Mouse (Mus musculus) thymus, adult 2 months (tissue): ENCODE measurements around the gene Naaladl2. TPM values are rescaled to one million over a fixed set of nuclear protein-coding genes. Genes with fewer than 3 reads are reported as not detected.

Source experiments
- DNase-seq: peaks from one replicate; pipeline ENCODE4 v3.0.0; 2021
- H3K27ac ChIP-seq: fragments of 200-500 bp; 2 replicates; pipeline ENCODE4 v1.5.1; 2012; ENCODE audit warnings: low read length, control low read depth; ENCODE audit not compliant: control insufficient read depth, insufficient read depth
- H3K27me3 ChIP-seq: fragments of 200-500 bp; 2 replicates; pipeline ENCODE4 v1.6.1; 2012; ENCODE audit warnings: mild to moderate bottlenecking, low read length, moderate library complexity, mixed read lengths; ENCODE audit not compliant: control insufficient read depth, insufficient read depth
- H3K36me3 ChIP-seq: fragments of 200-500 bp; 2 replicates; pipeline ENCODE4 v1.6.1; 2012; ENCODE audit warnings: mild to moderate bottlenecking, low read length, moderate library complexity; ENCODE audit not compliant: control insufficient read depth, insufficient read depth
- H3K4me1 ChIP-seq: fragments of 200-500 bp; replicated peaks from 2 replicates; pipeline ENCODE4 v1.6.1; 2012; ENCODE audit warnings: low read length; ENCODE audit not compliant: control insufficient read depth, insufficient read depth
- H3K4me3 ChIP-seq: fragments of 200-500 bp; 2 replicates; pipeline ENCODE4 v1.5.1; 2012; ENCODE audit warnings: mild to moderate bottlenecking, low read length, control low read depth, moderate library complexity; ENCODE audit not compliant: control insufficient read depth, insufficient read depth
- CTCF ChIP-seq: fragments of 200-500 bp; IDR thresholded peaks from 2 replicates; pipeline ENCODE4 v1.5.1; 2012; ENCODE audit warnings: mild to moderate bottlenecking, control low read depth, low read length, moderate library complexity, borderline replicate concordance; ENCODE audit not compliant: control insufficient read depth, poor library complexity, insufficient read depth; ENCODE audit errors: extremely low read depth
- POLR2A ChIP-seq: fragments of 200-500 bp; IDR thresholded peaks from 2 replicates; pipeline ENCODE4 v1.6.1; 2012; ENCODE audit warnings: mild to moderate bottlenecking, low read length, control low read depth, moderate library complexity; ENCODE audit not compliant: control insufficient read depth, poor library complexity, insufficient read depth; ENCODE audit errors: extremely low read depth
- WGBS: fragments of 180-500 bp; shearing (Covaris S2); methylation state at CpG from one replicate; pipeline ENCODE4 v1.1.7; 2018; 5-methylcytosine and 5-hydroxymethylcytosine counted together
- polyA plus RNA-seq: library from polyadenylated mRNA; depleted of rRNA; stranded (reverse); fragments of >200 nt; gene quantifications from 2 replicates; pipeline ENCODE4 v1.2.3, GENCODE M21; 2012

Naaladl2 gene
- polyA plus RNA-seq, 1 experiment, result 0.23 TPM

- Histone ChIP-seq H3K36me3 (no peaks in the 10 kb centered on the region), H3K27me3 (no peaks in the 10 kb centered on the region), H3K4me1 (no peaks in the 10 kb centered on the region), H3K4me3 (no peak overlapping the region), H3K27ac (no peak overlapping the region)
- WGBS, result 86% methylated on average over 3 of the region's 3 CpGs
- no peak for TF ChIP-seq CTCF
- DNase-seq, result no peak
These were observed 255.3 kb downstream of the Naaladl2 start for GRCm38 (mm10) chr3:24888801-24889200.

- no peak for TF ChIP-seq CTCF
- no peak for TF ChIP-seq POLR2A
- DNase-seq, result no peak
- Histone ChIP-seq H3K27me3 (no peaks in the 10 kb centered on the region), H3K36me3 (no peaks in the 10 kb centered on the region), H3K4me3 (no peak overlapping the region), H3K27ac (no peak overlapping the region), H3K4me1 (no peaks in the 10 kb centered on the region)
- 94% methylated on average over 1 of the region's 1 CpGs for WGBS
These were observed 271.8 kb downstream of the Naaladl2 start for GRCm38 (mm10) chr3:24872254-24872653.

GRCm38 (mm10) chr3:24852936-24853335, 291.1 kb downstream of the Naaladl2 start:
- H3K27me3 ChIP-seq, result no peaks in the 10 kb centered on the region
- 71% methylated on average over 2 of the region's 2 CpGs for WGBS
- H3K4me1 ChIP-seq, result no peaks in the 10 kb centered on the region
- no peaks in the 10 kb centered on the region for H3K36me3 ChIP-seq
- no peak overlapping the region for H3K27ac ChIP-seq
- TF ChIP-seq CTCF, result no peak
- TF ChIP-seq POLR2A, result no peak
- H3K4me3 ChIP-seq, result no peak overlapping the region
- no peak for DNase-seq

GRCm38 (mm10) chr3:24796739-24797138, 347.3 kb downstream of the Naaladl2 start:
- no peaks in the 10 kb centered on the region for H3K4me1 ChIP-seq
- H3K4me3 ChIP-seq, result no peak overlapping the region
- TF ChIP-seq POLR2A (no peak), CTCF (no peak)
- 81% methylated on average over 2 of the region's 2 CpGs for WGBS
- H3K27ac ChIP-seq, result no peak overlapping the region
- H3K27me3 ChIP-seq, result no peaks in the 10 kb centered on the region
- no peak for DNase-seq
- H3K36me3 ChIP-seq, result no peaks in the 10 kb centered on the region

- Histone ChIP-seq H3K4me1 (no peaks in the 10 kb centered on the region), H3K27me3 (no peaks in the 10 kb centered on the region), H3K36me3 (no peaks in the 10 kb centered on the region), H3K4me3 (no peak overlapping the region), H3K27ac (no peak overlapping the region)
- TF ChIP-seq POLR2A (no peak), CTCF (no peak)
- DNase-seq, result no peak
- WGBS, result 78% methylated on average over 1 of the region's 1 CpGs
These were observed 356.5 kb downstream of the Naaladl2 start for GRCm38 (mm10) chr3:24787451-24788148.

GRCm38 (mm10) chr3:24784108-24784507, 360.0 kb downstream of the Naaladl2 start:
- H3K27ac ChIP-seq, result no peak overlapping the region
- H3K36me3 ChIP-seq, result no peaks in the 10 kb centered on the region
- no peak for TF ChIP-seq POLR2A
- TF ChIP-seq CTCF, result no peak
- 93% methylated on average over 3 of the region's 3 CpGs for WGBS
- no peaks in the 10 kb centered on the region for H3K27me3 ChIP-seq
- no peaks in the 10 kb centered on the region for H3K4me1 ChIP-seq
- no peak for DNase-seq
- H3K4me3 ChIP-seq, result no peak overlapping the region

- no peak overlapping the region for H3K27ac ChIP-seq
- H3K4me1 ChIP-seq, result no peaks in the 10 kb centered on the region
- no peak for TF ChIP-seq CTCF
- TF ChIP-seq POLR2A, result no peak
- DNase-seq, result no peak
- 83% methylated on average over 7 of the region's 7 CpGs for WGBS
- H3K4me3 ChIP-seq, result no peak overlapping the region
- H3K27me3 ChIP-seq, result no peaks in the 10 kb centered on the region
- no peaks in the 10 kb centered on the region for H3K36me3 ChIP-seq
These were observed 360.6 kb downstream of the Naaladl2 start for GRCm38 (mm10) chr3:24783462-24783829.
